Mouse (Mus musculus): Measurements from ENCODE around the gene Cxxc4. TPM values are rescaled to one million over a fixed set of nuclear protein-coding genes. Genes with fewer than 3 reads are reported as not detected.
"Not testable (repeated sequence)": the region's sequence is repeated elsewhere in the genome, so short reads cannot be mapped to it uniquely, and the experiment has no call there.

Gene Cxxc4
- 10 to 100 TPM; 25.4 to 26.0 TPM for total RNA-seq (2021)

DNA sequence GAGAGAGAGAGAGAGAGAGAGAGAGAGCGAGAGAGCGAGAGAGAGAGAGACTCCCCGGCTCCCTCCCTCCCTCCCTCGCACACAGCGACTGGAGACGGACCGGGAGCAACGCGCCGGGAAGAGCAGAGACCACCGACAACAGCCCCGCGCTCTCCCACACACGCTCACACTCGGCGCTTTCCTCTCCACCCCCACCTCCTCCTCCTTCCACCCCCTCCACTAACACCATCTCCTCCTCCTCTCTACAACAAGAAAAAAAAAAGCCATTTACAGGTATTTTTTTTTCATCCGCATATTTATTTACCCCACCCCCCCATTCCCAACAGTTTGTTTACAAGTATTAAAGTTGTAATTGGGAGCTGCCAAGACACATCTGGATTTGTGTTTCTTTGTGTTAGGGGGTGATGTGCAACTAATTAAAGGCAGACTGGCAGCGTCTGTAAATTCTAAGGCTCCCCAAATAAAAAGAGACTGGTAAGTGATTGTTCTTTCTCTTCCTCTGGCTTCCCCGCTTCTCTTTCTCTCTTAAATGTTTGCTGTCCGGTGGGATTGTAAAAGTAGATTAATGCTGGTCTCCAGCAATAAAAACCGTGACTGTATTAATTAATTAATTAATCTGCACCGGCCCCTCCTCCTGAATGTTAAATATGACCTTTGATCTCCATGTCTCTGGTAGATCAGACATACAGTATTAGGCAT is at the start of gene Cxxc4:
Gene Cxxc4 (plus strand): TSS at position 71 of the 699 bp plus-strand sequence.
- intact Hi-C loops (cut with DNase I), result loop anchor here (2.0 to 10.0 kb wide), 6 partner anchors 90 to 694 kb away; no protein-coding TSS in a partner anchor
- DNase-seq (ENCODE audit: low spot score in 2 of 2), result no peak

DNA sequence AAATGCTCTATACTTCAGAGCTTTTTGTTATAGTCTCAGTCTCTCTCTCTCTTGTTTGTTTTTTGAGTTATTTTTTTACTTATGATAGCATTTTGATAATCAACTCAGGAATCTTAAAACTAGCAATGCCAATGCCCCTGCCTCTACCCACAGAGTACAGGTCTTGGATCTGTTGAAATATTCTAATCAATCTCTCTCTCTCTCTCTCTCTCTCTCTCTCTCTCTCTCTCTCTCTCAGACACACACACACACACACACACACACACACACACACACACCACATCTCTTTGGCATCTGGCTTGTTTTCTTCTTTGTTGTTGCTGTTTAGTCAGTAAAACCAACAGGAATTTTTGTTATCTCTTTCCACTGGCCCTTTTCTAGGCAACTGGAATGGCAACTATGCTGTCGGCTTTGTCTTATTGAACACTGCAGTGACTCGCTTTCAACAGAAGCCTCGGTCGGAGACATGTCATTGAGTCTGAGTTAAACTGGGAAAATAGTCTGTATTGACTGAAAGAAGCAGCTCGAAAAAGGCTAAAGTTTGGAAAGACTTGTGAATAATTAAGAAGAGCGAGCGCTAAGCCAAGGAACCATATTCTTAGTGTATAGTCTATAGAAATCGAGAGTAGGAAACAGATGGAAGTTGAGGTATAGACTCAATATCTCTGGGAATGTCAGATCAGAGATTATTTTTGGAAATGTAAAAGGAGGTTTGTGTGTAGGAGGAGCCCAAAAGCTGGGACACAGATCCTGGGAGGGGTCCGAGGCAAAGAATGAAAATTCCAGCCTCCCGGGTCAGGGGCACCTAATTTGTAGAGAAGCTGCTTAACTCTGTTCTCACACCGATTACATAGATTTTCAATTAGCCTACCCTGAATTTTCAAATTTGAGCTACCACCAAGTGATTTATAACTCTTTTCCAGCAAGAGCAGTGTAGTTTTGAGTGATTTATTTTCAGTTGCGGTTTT is 47.0 kb upstream of the Cxxc4 start:
- peak in 1 of 2 experiments; percentile 20 for DNase-seq (ENCODE audit: low spot score in 2 of 2)
- intact Hi-C loops (cut with DNase I), result no loop called here

DNA sequence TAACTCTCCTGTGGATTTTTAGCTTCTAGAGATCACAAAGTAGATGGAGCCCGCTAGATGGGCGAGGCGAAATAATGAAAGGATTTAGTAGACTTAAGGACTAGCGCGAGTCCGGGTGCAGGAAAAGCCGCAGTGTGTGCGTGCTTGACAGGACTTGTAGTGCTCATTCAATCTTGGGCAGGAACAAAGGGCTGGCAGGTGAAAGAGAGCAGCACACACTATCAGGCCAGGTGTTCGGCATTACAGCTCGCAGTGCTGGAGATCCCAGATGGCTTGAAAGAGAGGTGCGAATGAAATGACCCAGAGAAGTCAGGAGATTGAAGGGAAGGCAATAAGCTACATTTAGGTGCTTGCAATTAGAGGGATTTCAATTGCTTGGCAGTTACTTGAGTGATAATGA is 46.2 kb upstream of the Cxxc4 start:
- DNase-seq (ENCODE audit: low spot score in 2 of 2), result peak in 1 of 2 experiments; percentile 6
- intact Hi-C loops (cut with DNase I), result no loop called here

DNA sequence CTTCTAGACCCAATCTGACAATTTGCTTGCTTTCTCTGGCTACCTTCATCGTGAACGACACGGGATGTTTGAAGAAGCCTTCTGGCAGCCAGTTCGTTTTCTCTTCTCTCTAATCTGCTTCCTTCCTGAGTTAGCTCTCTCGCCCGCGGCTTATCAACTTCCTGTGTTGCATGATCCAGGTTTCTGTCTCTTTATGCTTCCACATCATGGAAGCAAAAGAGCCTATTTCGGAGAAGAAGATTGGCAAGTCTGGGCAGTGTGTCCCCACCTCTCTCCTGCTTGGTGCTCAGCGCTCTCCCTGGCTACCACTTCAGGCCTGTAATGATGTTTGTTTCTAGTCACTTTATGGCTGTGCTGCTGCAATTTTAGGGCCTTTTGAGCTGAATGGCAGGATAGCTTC is 36.4 kb upstream of the Cxxc4 start:
- intact Hi-C loops (cut with DNase I), result loop anchor here (10.0 kb wide), 2 partner anchors 325 to 425 kb away; no protein-coding TSS in a partner anchor
- DNase-seq (ENCODE audit: low spot score in 2 of 2), result peak in 1 of 2 experiments; percentile 3

DNA sequence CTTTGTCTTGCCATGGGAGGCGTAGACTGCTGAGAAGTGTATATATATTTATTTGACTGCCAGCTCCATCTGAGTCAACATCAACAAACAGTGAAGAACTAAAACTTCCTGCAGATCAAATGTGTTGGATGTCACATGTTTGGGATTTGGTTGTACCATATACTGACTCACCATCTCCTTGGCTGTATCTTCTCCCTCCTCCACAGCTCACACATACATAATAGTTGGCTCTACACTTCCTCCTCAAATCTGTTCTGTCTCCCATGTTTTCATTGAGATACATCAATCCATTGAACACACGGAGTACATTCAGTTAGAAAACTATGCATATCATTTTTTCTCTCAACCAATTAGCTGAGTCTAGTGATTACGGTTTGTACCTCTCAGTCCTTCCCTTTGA is 29.7 kb upstream of the Cxxc4 start:
- DNase-seq (ENCODE audit: low spot score in 2 of 2), result peak in 1 of 2 experiments; percentile 72
- intact Hi-C loops (cut with DNase I), result loop anchor here (10.0 kb wide), 2 partner anchors 332 to 418 kb away; no protein-coding TSS in a partner anchor

DNA sequence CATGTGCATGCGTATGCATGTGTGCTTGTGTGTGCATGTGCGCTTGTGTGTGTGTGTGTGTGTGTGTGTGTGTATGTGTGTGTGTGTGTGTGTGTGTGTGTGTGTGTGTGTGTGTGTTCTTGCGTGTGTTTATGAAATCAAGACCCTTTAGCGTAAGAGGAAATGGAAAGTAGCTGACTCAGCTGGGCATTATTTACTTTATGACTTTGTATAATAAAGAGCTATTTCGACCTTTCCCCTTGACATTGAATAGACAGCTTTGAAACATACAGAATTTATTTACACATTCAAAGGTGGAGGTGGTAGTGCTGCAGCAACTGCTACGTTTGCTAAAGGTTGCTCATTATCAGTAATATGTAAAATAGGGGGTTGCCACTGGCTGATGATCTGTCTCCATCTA is 25.3 kb upstream of the Cxxc4 start:
- no peak for DNase-seq (ENCODE audit: low spot score in 2 of 2)
- intact Hi-C loops (cut with DNase I), result no loop called here

DNA sequence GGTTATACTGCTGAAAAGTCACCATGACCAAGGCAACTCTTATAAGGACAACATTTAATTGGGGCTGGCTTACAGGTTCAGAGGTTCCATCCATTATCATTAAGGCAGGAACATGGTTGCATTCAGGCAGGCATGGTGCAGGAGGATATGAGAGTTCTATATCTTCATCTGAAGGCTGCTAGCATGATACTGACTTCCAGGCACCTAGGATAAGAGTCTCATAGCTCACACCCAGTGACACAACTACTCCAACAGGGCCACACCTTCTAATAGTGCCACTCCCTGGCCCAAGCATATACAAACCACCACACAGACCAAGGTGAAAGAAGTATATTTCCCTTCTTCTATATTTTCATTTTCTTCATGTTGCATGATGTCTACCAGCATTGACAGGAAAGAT is 16.4 kb upstream of the Cxxc4 start:
- DNase-seq (ENCODE audit: low spot score in 2 of 2); intact Hi-C loops (cut with DNase I): not testable (repeated sequence)

DNA sequence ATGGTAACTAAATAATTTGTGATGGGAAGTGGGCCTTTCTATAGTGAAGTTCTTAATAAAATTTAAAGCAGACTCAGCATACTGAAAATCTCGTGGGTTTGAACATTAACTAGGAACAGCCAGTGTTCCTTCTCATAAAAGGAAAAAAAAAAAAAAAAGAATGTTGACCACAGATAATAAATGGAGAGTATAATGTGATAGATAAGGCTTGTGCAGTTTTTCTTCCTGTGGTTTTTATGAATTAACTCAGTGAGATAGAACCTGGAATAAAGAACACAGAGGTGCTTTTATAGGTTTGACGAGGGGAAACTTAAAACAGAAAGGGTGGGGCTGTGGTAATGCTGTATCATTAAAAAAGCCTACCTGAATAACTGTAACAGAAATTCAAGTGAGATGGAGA is 15.3 kb upstream of the Cxxc4 start:
- DNase-seq (ENCODE audit: low spot score in 2 of 2), result no peak
- intact Hi-C loops (cut with DNase I), result no loop called here

DNA sequence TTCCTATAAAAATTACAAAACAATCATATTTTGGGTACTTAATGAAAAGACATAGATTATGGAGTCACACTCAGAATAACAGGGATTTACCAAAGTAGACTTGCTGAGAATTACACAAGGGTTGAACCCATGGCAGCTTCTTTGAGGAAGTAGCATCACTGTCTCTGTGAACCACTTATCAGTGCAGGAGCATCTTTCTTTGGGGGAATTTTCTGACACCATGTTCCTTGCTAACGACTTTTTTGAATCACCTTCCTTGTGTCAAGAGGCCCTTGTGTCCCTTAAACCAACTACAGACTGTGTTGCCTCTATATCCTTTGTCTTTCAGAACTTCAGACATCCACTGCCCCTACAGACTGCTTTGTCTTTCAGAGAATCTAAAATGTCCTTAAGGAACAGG is 13.7 kb upstream of the Cxxc4 start:
- intact Hi-C loops (cut with DNase I), result no loop called here
- no peak for DNase-seq (ENCODE audit: low spot score in 2 of 2)

DNA sequence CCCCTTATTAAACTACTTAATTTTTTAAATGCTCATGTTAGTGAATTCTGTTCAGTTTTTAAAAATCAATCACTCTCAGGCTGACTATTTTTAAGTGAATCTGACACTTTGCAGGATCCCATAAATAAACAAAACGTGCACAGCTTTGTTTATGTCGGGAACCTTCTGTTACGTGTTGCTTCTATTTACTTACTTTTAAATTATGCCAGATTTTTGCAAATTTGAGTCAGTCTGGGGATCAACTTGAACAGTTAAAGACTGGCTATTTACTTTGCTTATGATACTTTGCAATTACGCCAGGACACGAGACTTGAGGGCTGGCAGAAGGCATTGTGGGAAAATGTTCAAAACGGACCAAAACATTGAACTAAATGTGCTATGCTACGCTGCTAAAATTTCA is 12.3 kb upstream of the Cxxc4 start:
- DNase-seq (ENCODE audit: low spot score in 2 of 2), result no peak

DNA sequence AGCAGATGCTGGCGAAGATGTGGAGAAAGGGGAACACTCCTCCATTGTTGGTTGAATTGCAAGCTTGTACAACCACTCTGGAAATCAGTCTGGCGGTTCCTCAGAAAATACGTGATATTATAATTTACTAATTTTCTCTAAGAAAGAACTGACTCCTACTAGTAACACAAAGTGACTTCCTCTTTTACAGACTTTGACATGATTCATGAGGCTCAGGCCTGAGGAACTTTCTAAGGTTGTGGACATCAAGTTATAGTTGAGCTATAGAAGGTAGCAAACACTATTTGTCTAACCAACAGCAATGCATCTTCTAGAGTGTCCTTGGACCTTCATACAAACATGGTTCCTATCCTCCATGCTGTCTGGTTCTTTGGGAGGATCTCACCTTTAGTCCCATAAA is 10.4 kb upstream of the Cxxc4 start:
- DNase-seq (ENCODE audit: low spot score in 2 of 2), result no peak

More for the DNA sequence above, 12.3 kb upstream of the Cxxc4 start:
- intact Hi-C loops (cut with DNase I), result no loop called here

DNA sequence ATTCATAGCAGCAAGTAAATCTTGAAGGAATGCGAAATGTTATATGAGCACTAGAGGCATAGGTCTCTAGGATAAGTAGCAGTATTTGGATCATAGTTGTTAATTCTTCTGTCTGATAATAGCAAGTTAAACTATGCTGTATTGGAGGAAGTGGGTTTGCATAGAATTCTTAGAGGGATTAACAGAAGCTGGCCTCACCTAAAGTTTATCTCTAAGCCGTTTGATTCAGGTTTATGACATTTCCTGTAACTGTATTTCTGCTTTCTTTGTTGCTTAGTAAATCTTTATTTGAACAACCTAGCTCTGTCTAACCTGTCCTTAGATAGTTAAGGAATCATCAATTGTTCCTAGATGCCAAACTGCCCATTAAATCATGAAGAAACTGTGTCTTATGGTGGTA is 3.5 kb upstream of the Cxxc4 start:
- intact Hi-C loops (cut with DNase I), result loop anchor here (10.0 kb wide), 2 partner anchors 392 to 478 kb away; no protein-coding TSS in a partner anchor
- DNase-seq (ENCODE audit: low spot score in 2 of 2), result no peak

More for the DNA sequence above, 10.4 kb upstream of the Cxxc4 start:
- intact Hi-C loops (cut with DNase I), result no loop called here

DNA sequence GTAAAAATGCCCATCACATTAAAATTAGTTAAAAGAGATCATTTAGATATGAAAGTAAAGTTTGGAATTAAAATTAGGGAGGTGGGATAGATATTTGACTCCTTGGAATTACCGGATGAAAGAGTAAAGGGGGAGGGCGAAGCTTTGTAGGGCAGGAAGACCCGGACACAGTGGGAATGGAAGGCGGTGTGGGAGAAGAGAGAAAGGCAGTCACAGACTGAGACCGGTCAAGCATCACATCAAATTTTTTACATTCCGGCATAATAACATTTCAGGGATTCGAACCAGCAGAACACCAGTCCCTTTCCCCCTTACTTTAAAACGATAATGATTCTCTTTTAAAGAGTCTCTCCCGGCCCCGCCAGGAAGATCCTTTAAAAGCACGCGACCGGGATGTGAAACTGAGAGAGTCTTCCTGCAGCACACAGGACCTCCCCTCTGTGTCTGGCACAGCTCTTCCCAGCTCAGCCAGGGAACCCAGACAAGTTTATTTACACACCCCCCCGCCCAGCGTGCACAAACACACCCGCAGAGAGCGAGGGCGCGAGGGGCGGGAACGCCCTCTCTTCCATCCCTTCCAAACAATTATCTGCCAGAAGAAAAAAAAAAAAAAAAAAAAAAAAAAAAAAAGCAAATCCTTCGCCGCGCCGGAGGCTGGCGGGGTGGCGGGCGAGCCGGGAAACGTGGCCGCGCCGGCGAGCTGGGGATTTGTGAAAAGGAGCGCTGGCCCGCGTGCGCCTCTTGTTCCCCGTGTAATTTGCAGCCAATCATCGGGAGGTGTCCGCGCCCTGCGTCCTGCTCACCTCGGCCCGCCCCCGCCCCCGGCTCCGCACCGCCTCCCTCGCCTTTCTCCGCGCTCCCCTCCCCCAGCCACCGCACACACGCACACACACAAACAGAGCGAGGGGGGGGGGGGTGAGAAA is 532 bp upstream of the Cxxc4 start:
- intact Hi-C loops (cut with DNase I), result loop anchor here (2.0 to 10.0 kb wide), 6 partner anchors 89 to 693 kb away; no protein-coding TSS in a partner anchor
- peak; percentile 67 to 68 for DNase-seq (ENCODE audit: low spot score in 2 of 2)

DNA sequence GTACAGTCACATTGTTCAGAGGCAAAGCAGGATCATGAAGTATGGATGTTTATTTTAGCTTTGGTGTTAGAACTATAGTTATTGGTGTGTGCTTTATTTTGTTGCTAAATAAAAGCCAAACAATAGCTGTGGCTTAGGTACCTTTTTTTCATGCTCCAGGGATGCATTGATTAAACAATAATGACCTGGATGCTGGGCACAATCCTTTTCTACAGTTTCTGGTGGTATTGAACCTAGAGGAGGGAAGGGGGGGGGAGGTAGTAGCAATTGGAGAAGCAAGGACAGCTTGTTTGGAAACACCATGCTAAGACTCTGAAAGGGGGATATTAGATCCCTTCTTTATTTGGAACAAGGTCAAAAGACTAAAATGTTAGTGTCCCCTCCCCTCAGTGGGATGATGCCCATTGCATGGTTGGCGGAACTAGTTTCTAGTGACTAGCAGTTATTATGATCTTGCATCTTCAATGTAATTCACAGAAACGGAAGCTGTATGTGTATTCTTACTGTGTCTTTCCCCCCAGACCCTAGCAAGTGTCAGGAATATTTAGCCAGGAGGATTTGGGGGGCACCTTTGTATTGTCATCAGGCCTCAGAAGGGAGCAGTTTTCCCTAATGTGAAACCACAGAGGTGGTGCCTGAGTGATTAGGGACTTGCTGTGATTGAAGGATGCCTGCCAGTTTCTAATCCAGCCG is 975 bp downstream of the Cxxc4 start:
- intact Hi-C loops (cut with DNase I), result loop anchor here (2.0 to 10.0 kb wide), 6 partner anchors 90 to 695 kb away; no protein-coding TSS in a partner anchor
- DNase-seq (ENCODE audit: low spot score in 2 of 2), result peak in 1 of 2 experiments; percentile 15

DNA sequence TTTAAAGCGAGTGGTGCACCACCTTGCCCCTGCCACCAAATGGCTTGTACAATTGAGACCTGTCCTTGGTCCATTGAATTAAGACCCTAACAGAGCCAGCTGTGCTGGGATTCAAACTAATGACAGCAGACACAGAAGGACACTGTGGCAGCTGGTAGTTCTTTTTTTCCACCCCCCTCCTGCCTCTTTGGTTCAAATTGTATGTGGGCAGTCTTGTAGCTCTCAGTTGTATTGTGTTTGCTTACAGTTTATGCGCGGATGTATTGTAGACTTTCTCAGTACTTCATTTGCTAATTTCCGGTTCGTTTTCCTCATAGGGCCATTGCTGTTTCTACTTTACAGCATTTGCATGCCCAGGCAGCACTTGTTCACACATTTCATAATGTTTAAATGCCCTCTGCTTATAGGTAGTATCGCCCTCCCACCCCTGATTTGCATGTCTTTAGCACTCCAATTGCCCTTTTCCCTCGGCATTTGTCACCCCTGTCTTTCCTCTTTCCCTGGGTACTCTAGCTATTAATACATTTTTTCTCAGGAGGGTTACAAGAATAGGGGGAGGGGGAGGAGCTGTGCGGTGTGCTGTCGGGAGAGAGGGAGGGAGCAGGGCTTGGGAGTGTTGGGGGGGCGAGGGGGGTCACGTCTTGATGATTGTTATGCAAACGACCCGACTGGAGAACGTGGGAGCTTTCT is 2.5 kb downstream of the Cxxc4 start:
- DNase-seq (ENCODE audit: low spot score in 2 of 2), result peak; percentile 24 to 35
- intact Hi-C loops (cut with DNase I), result loop anchor here (2.0 to 10.0 kb wide), 5 partner anchors 271 to 926 kb away; no protein-coding TSS in a partner anchor

DNA sequence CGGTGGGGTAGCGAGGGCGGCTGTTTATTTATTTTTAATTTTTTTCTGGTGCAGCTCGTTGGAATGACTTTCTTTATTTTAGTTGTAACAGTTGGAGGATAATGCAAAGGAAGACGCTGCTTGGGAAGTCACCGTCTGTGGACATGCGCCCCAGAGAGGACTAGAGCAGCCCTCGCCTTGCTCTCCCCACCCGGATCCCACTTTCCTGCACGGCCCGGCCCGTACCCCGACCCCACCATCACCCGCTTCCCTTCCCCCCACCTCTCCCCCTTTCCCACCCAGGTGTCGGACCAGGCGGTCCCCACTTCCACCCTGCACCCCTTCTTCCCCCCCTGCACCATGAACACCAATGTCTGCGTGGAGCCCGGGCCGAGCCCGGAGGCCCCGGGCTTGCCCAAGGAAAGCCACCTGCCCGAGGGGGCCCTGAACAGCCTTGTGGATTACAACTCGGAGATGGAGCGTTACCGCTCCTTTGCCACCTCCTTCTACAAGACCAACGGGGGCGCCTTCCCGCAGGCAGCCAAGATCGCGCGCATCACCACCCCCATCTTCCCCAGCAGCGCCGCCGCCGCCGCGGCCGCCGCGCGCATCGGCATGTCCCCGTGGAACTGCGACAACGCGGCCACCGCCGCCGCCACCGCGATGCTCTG is 3.2 kb downstream of the Cxxc4 start:
- DNase-seq (ENCODE audit: low spot score in 2 of 2), result peak; percentile 69 to 72
- intact Hi-C loops (cut with DNase I), result loop anchor here (2.0 to 10.0 kb wide), 5 partner anchors 272 to 927 kb away; no protein-coding TSS in a partner anchor

All from left cerebral cortex, postnatal 25 days (tissue).